Mouse (Mus musculus): ENCODE data around the gene Colq. TPM values are rescaled to one million over a fixed set of nuclear protein-coding genes. Genes with fewer than 3 reads are reported as not detected.

The Colq gene
- polyA plus RNA-seq (2012; rRNA removed): 0.11 and 0.91 TPM in 2 replicates

DNA sequence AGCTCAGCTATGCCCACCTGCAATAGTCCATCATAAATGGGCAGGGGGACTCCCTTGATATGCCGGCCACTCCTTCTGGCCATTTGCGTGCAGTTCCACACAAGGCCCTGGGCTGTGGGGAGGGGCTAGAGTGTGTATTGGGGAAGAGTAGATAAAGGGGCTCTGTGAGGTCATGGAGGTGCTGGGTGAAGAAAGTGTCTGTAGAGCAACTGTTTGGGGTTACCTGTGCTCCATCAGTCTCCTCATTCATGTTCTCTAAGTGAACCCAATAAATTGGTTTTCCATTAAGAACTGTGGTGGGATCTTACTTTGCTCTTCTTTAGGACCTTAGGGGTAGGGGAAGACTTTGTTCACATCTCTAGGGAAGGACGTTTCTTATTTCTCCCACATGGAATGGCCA, at the start of gene Colq:
Gene Colq, minus strand, starts transcription at position 101 of the 400 bp plus-strand sequence.

DNA sequence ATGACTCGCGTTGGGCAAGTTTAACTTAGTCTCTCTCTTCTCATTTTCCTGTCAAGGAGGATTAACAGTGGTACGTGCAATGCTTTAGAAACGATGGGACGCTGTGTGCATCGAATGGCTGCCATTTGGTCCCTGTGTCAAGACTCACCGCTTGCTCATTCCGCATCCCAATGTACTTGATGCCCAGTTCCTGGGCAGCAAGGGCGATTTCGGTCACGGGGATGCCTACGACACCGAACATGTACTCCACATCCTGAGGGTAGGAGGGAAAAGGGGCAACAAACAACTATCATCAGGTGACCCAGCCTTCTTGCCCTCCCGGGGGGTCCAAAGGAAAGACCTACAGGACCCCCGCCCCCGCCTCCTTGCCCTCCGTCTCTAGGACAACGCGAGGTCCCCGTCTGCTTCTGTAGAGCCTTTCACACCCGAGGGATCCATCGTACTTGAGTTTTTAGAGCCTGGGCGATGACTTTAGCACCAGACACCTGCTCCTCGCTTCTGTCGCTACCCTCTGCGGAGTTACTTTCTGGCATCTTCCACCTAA, 49.3 kb upstream of the Colq start, which contains the start of gene Gm49387:
Gene Gm49387, minus strand, starts transcription at position 533 of the 544 bp plus-strand sequence.

DNA sequence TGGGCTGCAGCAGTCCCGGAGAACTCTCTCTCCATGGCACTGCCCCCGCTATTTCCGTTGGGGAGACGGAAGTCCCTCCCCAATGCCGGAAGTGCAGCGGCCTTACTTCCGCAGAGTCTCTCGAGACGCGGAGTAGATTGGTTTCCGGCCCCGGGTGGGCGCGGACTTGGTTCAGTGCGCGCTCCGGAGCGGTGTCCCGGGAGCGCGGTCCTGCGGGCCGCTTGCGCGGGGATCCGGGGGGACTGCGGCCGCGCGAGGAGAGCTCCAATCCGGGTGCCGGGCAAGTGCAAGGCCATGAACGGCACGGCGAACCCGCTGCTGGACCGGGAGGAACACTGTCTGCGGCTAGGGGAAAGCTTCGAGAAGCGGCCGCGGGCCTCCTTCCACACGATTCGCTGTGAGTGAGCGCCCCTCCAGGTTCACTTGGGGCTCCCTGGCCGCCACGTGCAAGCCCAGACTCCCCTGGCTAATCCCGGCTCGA, 96.1 kb downstream of the Colq start, which contains the start of gene Mettl6:
Gene Mettl6, minus strand, starts transcription at position 66 of the 481 bp plus-strand sequence.

DNA sequence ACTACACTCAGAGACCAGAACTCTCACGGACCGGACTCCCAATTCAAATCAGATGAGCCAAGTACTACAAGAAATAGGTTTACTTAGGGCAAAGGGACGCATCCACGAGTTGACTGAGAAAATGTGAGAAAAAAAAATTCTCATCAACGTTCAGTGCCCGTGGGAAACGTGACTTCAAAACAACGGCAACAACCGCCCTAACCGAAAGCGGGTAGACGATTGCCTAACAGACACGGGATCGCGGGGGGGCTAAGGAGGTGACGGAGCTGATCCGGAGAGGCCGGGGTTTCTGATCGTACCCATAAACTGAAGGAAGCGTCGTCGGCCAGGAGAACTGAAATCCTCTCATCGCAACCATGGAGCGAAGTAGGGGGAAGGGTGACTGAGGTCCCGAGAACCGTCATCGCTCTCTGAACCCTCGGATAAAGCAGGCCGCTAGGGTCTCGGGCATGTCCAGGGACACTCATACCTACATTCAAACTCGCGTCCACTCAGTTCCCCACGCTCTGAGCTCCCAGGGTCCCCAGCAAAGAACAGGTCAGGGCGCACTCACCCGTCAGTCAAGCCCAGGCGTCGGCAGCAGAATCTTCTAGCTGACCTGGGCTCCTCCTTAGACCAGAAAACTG, 96.7 kb downstream of the Colq start, which contains the start of gene Eaf1:
Gene Eaf1, plus strand, starts transcription at position 51 of the 626 bp plus-strand sequence.

Other genes starting within 250 kb of the Colq start
- 141 and 143 TPM in 2 replicates for gene Sh3bp5, start 155.3 kb downstream of the Colq start, polyA plus RNA-seq (2012; rRNA removed)
- gene Eaf1, start 96.9 kb downstream of the Colq start, polyA plus RNA-seq (2012; rRNA removed): 21.2 and 22.8 TPM in 2 replicates
- gene Mettl6, start 96.3 kb downstream of the Colq start, polyA plus RNA-seq (2012; rRNA removed): 26.0 and 27.9 TPM in 2 replicates
- not detected in 2 replicates for gene Gm49387, start 49.5 kb upstream of the Colq start, polyA plus RNA-seq (2012; rRNA removed)
- gene Btd, start 49.7 kb upstream of the Colq start, polyA plus RNA-seq (2012; rRNA removed): 26.0 and 32.3 TPM in 2 replicates
- 11.3 and 12.8 TPM in 2 replicates for gene Hacl1, start 49.9 kb upstream of the Colq start, polyA plus RNA-seq (2012; rRNA removed)
- gene Ankrd28, start 239.3 kb upstream of the Colq start, polyA plus RNA-seq (2012; rRNA removed): 22.7 and 23.4 TPM in 2 replicates

Data from central nervous system, embryonic 14 days (tissue).